Mouse (Mus musculus) monocyte, adult 5-6 weeks (primary cell): ENCODE measurements around the gene Exosc1. TPM values are rescaled to one million over a fixed set of nuclear protein-coding genes. Genes with fewer than 3 reads are reported as not detected.
"Not testable (repeated sequence)": the region's sequence is repeated elsewhere in the genome, so short reads cannot be mapped to it uniquely, and the experiment has no call there.

Source experiments
- ATAC-seq: fragments of 153-309, 156-312 bp; replicated peaks from 2 replicates; pipeline ENCODE4 v1.8.0; 2017; ENCODE audit warnings: mild to moderate bottlenecking; ENCODE audit not compliant: low TSS enrichment, insufficient number of reproducible peaks, severe bottlenecking, poor library complexity, low FRiP score
- total RNA-seq: library from RNA; stranded (forward); fragments of 200-1000, 200-491, 200-594 nt; gene quantifications from 3 replicates; pipeline ENCODE4 v1.2.3, GENCODE M21; 2017

The Exosc1 gene
- total RNA-seq, 1 experiment from 2014 or later = 32.4 TPM

GRCm38 (mm10) chr19:41916853-41917252 lies 16.4 kb downstream of the Exosc1 start:
- ATAC-seq = peak; percentile 48

- no peak for ATAC-seq
Measured at GRCm38 (mm10) chr19:41915294-41915693, 17.9 kb downstream of the Exosc1 start.

GRCm38 (mm10) chr19:41914592-41914882 lies 18.7 kb downstream of the Exosc1 start:
- not testable (repeated sequence) for ATAC-seq

- no peak for ATAC-seq
Measured at GRCm38 (mm10) chr19:41913774-41914591, 19.2 kb downstream of the Exosc1 start.

GRCm38 (mm10) chr19:41912121-41913080 lies 20.8 kb downstream of the Exosc1 start:
- ATAC-seq = no peak

GRCm38 (mm10) chr19:41911178-41912073 lies 21.8 kb downstream of the Exosc1 start, which contains the start of gene Pgam1:
Pgam1 (plus strand) TSS chr19:41911923.
- peak; percentile 92 for ATAC-seq

GRCm38 (mm10) chr19:41910396-41910795 lies 22.8 kb downstream of the Exosc1 start:
- no peak for ATAC-seq

GRCm38 (mm10) chr19:41908736-41909135 lies 24.5 kb downstream of the Exosc1 start:
- no peak for ATAC-seq

- ATAC-seq = no peak
Measured at GRCm38 (mm10) chr19:41907079-41907760, 26.0 kb downstream of the Exosc1 start.

GRCm38 (mm10) chr19:41906311-41907078 lies 26.7 kb downstream of the Exosc1 start:
- no peak for ATAC-seq

GRCm38 (mm10) chr19:41905246-41905645 lies 28.0 kb downstream of the Exosc1 start:
- ATAC-seq = no peak

GRCm38 (mm10) chr19:41902848-41903593 lies 30.2 kb downstream of the Exosc1 start:
- ATAC-seq = no peak

GRCm38 (mm10) chr19:41901696-41902095 lies 31.5 kb downstream of the Exosc1 start:
- no peak for ATAC-seq

GRCm38 (mm10) chr19:41900495-41901090 lies 32.6 kb downstream of the Exosc1 start:
- peak; percentile 82 for ATAC-seq

GRCm38 (mm10) chr19:41898860-41899259 lies 34.4 kb downstream of the Exosc1 start:
- ATAC-seq = no peak

GRCm38 (mm10) chr19:41896319-41896711 lies 36.9 kb downstream of the Exosc1 start:
- ATAC-seq = no peak
